ENCODE assay signal across 8 mouse cellular contexts in genomic region chr7:67644291-67644690, GRCm38 (mm10). TPM values are rescaled to one million over a fixed set of nuclear protein-coding genes. Genes with fewer than 3 reads are reported as not detected.
DNase-seq lines count a peak whose midpoint lies in the region; ATAC-seq and TF ChIP-seq lines count a peak whose summit lies in the region.

No protein-coding gene starts in this region.

- H3K9ac ChIP-seq in CH12.LX (ENCODE audit: insufficient read depth, low read depth), result peak overlapping the region; percentile 65
- H3K9ac ChIP-seq in embryonic facial prominence, embryonic 15.5 days, result peak overlapping the region; percentile 60; the same call in 1 of the 2 replicates
- peak overlapping the region; percentile 80 for H3K9ac ChIP-seq in liver, embryonic 12.5 days

- dilution Hi-C loops in CH12.LX (cut with MboI; ENCODE audit: extremely low pct_ligation_motif_present, extremely low pct_unique_long_range_greater_than_20kb, low sequenced_read_pairs), result no loop called here

- no peak for DNase-seq in heart, embryonic 10.5 days (ENCODE audit: low spot score)
- no peak for DNase-seq in heart, postnatal 14 days
- no peak for DNase-seq in CH12.LX (ENCODE audit: extremely low read depth)
- no peak for DNase-seq in yolk sac, embryonic 10.5 days (ENCODE audit: low spot score)
- DNase-seq in urinary bladder, postnatal 4 days (ENCODE audit: low spot score in 2 of 2), result no peak

- no peak for ATAC-seq in embryonic facial prominence, embryonic 15.5 days (ENCODE audit: insufficient number of reproducible peaks, low FRiP score, low TSS enrichment, low read depth)
- no peak for ATAC-seq in liver, embryonic 12.5 days
- no peak for ATAC-seq in erythroid progenitor cell, adult 5-6 weeks (replicated peaks; ENCODE audit: low FRiP score, poor library complexity, severe bottlenecking)

- H3K4me2 ChIP-seq in CH12.LX (ENCODE audit: insufficient read depth, low read depth, poor library complexity, severe bottlenecking), result peak overlapping the region; percentile 26
- peak overlapping the region; percentile 52 for H3K4me2 ChIP-seq in embryonic facial prominence, embryonic 15.5 days (replicated peaks)
- H3K4me2 ChIP-seq in liver, embryonic 12.5 days, result peak overlapping the region; percentile 86

- no peak for TF ChIP-seq RAD21 in CH12.LX (IDR thresholded peaks at IDR 0.05; ENCODE audit: low read depth, low read length)

- no peak for TF ChIP-seq POLR2A in CH12.LX (IDR thresholded peaks at IDR 0.05; ENCODE audit: low read depth, low read length)

- TF ChIP-seq EP300 in CH12.LX (IDR thresholded peaks at IDR 0.05; ENCODE audit: low read length), result no peak

- intact Hi-C loops in heart, postnatal 14 days (cut with DNase I), result no loop called here

- in situ Hi-C loops in CH12.LX (cut with MboI; ENCODE audit: low pct_ligation_motif_present, low pct_unique_long_range_greater_than_20kb, low sequenced_read_pairs), result loop anchor here (25.0 kb wide), 2 partner anchors 582 to 1207 kb away; partner anchors contain the start of gene Aldh1a3

- no peaks in the 10 kb centered on the region for H3K79me2 ChIP-seq in CH12.LX (replicated peaks; ENCODE audit: control insufficient read depth, extremely low read depth, insufficient read depth, poor library complexity, severe bottlenecking)

- peaks cover 27% of the 10 kb centered on the region for H3K4me1 ChIP-seq in heart, embryonic 10.5 days
- peaks cover 0 to 21% of the 10 kb centered on the region in 2 experiments; a peak in 2 of 4 replicates for H3K4me1 ChIP-seq in CH12.LX (ENCODE audit: control insufficient read depth in 1 of 2, insufficient read depth in 2 of 2)
- H3K4me1 ChIP-seq in embryonic facial prominence, embryonic 15.5 days, result peaks cover 21% of the 10 kb centered on the region
- peaks cover 21% of the 10 kb centered on the region for H3K4me1 ChIP-seq in liver, embryonic 12.5 days

- H3K27ac ChIP-seq in heart, embryonic 10.5 days, result peak overlapping the region; percentile 90; the same call in 1 of the 2 replicates
- no peak overlapping the region for H3K27ac ChIP-seq in CH12.LX (ENCODE audit: insufficient read depth, low read depth)
- H3K27ac ChIP-seq in embryonic facial prominence, embryonic 15.5 days (replicated peaks), result no peak overlapping the region
- H3K27ac ChIP-seq in liver, embryonic 12.5 days, result no peak overlapping the region

- no peak for TF ChIP-seq CTCF in CH12.LX (conservative IDR thresholded peaks at IDR 0.05 in 1 of 2, IDR thresholded peaks at IDR 0.05 in 1 of 2; ENCODE audit: low read depth in 2 of 2, low read length in 2 of 2)

- no peaks in the 10 kb centered on the region for H3K36me3 ChIP-seq in heart, embryonic 10.5 days
- H3K36me3 ChIP-seq in CH12.LX (replicated peaks in 1 of 2; ENCODE audit: control insufficient read depth in 1 of 2, insufficient read depth in 1 of 2, low read length in 1 of 2), result peaks cover 0 to 3% of the 10 kb centered on the region in 2 experiments
- H3K36me3 ChIP-seq in embryonic facial prominence, embryonic 15.5 days, result no peaks in the 10 kb centered on the region
- H3K36me3 ChIP-seq in liver, embryonic 12.5 days, result peaks cover 6% of the 10 kb centered on the region; the same call in 1 of the 2 replicates

- 46% methylated on average over 8 of the region's 8 CpGs for WGBS in heart, embryonic 10.5 days
- 25% methylated on average over 8 of the region's 8 CpGs for WGBS in embryonic facial prominence, embryonic 15.5 days
- WGBS in liver, embryonic 12.5 days (ENCODE audit: insufficient replicate concordance), result 44% methylated on average over 8 of the region's 8 CpGs

- H3K27me3 ChIP-seq in heart, embryonic 10.5 days (ENCODE audit: insufficient read depth, poor library complexity, severe bottlenecking), result no peaks in the 10 kb centered on the region
- no peaks in the 10 kb centered on the region for H3K27me3 ChIP-seq in CH12.LX (replicated peaks)
- no peaks in the 10 kb centered on the region for H3K27me3 ChIP-seq in embryonic facial prominence, embryonic 15.5 days
- no peaks in the 10 kb centered on the region for H3K27me3 ChIP-seq in liver, embryonic 12.5 days (replicated peaks)

- H3K4me3 ChIP-seq in heart, embryonic 10.5 days, result peak overlapping the region; percentile 75
- H3K4me3 ChIP-seq in CH12.LX (replicated peaks in 1 of 3; ENCODE audit: low read depth in 2 of 3, low read length in 2 of 3, poor library complexity in 1 of 3), result peak overlapping the region; percentile 73 to 77 (median 75)
- H3K4me3 ChIP-seq in embryonic facial prominence, embryonic 15.5 days (replicated peaks), result peak overlapping the region; percentile 82
- H3K4me3 ChIP-seq in liver, embryonic 12.5 days, result peak overlapping the region; percentile 71

- H3K9me3 ChIP-seq in heart, embryonic 10.5 days, result no peaks in the 10 kb centered on the region
- no peaks in the 10 kb centered on the region for H3K9me3 ChIP-seq in CH12.LX (replicated peaks; ENCODE audit: low read length)
- H3K9me3 ChIP-seq in embryonic facial prominence, embryonic 15.5 days (replicated peaks), result no peaks in the 10 kb centered on the region
- no peaks in the 10 kb centered on the region for H3K9me3 ChIP-seq in liver, embryonic 12.5 days (replicated peaks)

TF ChIP-seq in CH12.LX, 34 proteins besides CTCF, POLR2A, EP300 and RAD21:
- 0 out of 2 replicates have a peak, but pooled peaks have one; percentile 18 for TF ChIP-seq CHD2 (IDR thresholded peaks at IDR 0.05; ENCODE audit: low read length)
- TF ChIP-seq UBTF (IDR thresholded peaks at IDR 0.05; ENCODE audit: low read depth, low read length), result no peak

RNA-seq across cellular contexts. Expression of gene Lrrc28, which starts 0.8 kb away (rescaled TPM):
- polyA plus RNA-seq in heart, embryonic 10.5 days (2016; fragmentation: Nextera tagmentation; extraction: Ambion mirVana), result 12.8 and 13.6 TPM in 2 replicates
- total RNA-seq in heart, postnatal 14 days (2021), result 10 to 100 TPM; 15.5 TPM
- total RNA-seq in CH12.LX (2012; rRNA removed) (44.2 and 59.2 TPM in 2 replicates), CH12.LX (2014; rRNA removed) (57.1 and 63.5 TPM in 2 replicates)
- 27.9 and 41.6 TPM in 2 replicates for polyA plus RNA-seq in CH12.LX (2012; ENCODE audit: insufficient read length, low read depth)
- 20.6 and 22.4 TPM in 2 replicates for polyA plus RNA-seq in embryonic facial prominence, embryonic 15.5 days (2015; fragmentation: Nextera tagmentation; extraction: Ambion mirVana)
- polyA plus RNA-seq in liver, embryonic 12.5 days (2016; fragmentation: Nextera tagmentation; extraction: Ambion mirVana), result 10.3 and 11.7 TPM in 2 replicates
- 11.2 and 13.4 TPM in 2 replicates for total RNA-seq in erythroid progenitor cell, adult 5-6 weeks (2015; ENCODE audit: low replicate concordance)
- 7.3 and 9.6 TPM in 2 replicates for total RNA-seq in erythroid progenitor cell, adult 5-6 weeks (2017; ENCODE audit: low replicate concordance)

RNA-seq across cellular contexts. Expression of gene Ttc23, which starts 2.9 kb away (rescaled TPM):
- 19.0 and 27.1 TPM in 2 replicates for polyA plus RNA-seq in heart, embryonic 10.5 days (2016; fragmentation: Nextera tagmentation; extraction: Ambion mirVana)
- total RNA-seq in heart, postnatal 14 days (2021), result 10 to 100 TPM; 21.9 to 22.0 TPM
- total RNA-seq in CH12.LX (2012; rRNA removed) (0.89 and 1.6 TPM in 2 replicates), CH12.LX (2014; rRNA removed) (1.6 and 2.5 TPM in 2 replicates)
- polyA plus RNA-seq in CH12.LX (2012; ENCODE audit: insufficient read length, low read depth), result 0.93 TPM in 2 replicates
- polyA plus RNA-seq in embryonic facial prominence, embryonic 15.5 days (2015; fragmentation: Nextera tagmentation; extraction: Ambion mirVana), result 29.6 and 29.8 TPM in 2 replicates
- polyA plus RNA-seq in liver, embryonic 12.5 days (2016; fragmentation: Nextera tagmentation; extraction: Ambion mirVana), result 4.3 and 5.4 TPM in 2 replicates
- total RNA-seq in erythroid progenitor cell, adult 5-6 weeks (2015; ENCODE audit: low replicate concordance), result 14.1 TPM in 1 of 2 replicates, not detected in the other
- 0.77 TPM in 1 of 2 replicates, not detected in the other for total RNA-seq in erythroid progenitor cell, adult 5-6 weeks (2017; ENCODE audit: low replicate concordance)

Comparison
In these comparisons a context has a peak if more than half of its experiments do, and no peak if none do; other contexts are left out.
1. H3K4me2 ChIP-seq: peak in every context shown above with its lines; median percentile 86 in liver, embryonic 12.5 days; 52 in embryonic facial prominence, embryonic 15.5 days; 26 in CH12.LX.